Mouse (Mus musculus): ENCODE results near the gene AA467197. TPM values are rescaled to one million over a fixed set of nuclear protein-coding genes. Genes with fewer than 3 reads are reported as not detected.

The AA467197 gene
- polyA plus RNA-seq, 1 experiment, result 0.32 TPM

DNA sequence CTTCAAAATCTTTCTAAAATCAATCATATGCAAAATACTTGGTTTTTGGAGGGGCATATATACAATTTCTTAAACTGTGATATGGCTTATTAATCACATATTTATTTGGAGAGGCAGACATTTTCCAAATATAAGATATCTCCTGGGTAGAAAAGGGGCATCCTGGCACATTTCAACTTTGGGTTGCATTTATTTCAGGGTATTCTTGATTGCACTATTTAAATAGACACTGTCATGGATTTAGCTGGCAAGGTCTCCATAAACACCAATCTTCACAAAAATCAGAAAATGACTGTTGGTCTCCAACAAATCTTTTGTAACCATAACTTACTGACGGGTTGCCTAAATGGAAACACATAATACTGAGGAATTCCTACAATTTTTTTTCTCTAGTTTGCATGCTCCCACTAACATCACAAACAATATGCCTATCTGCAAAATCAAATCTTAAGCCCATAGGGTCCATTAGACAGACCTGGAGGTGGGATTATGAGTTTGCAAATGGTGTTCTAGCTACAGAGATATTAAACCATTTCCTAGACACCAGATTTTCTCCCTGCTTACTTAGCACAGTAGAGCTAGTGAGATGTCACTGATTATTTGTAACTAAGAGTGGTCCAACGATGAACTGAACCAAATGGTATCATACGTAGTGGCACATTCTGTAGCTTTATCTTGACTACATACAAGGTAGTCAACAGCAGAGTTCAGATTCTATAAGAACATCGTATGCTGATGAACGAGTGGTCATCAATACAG lies 44.8 kb downstream of the AA467197 start:
- no peak overlapping the region for H3K4me3 ChIP-seq (replicated peaks; ENCODE audit: extremely low read depth, low read depth, low read length)
- TF ChIP-seq POLR2A (IDR thresholded peaks at IDR 0.05; ENCODE audit: borderline replicate concordance, extremely low read depth, low read depth, low read length), result no peak
- TF ChIP-seq CTCF (IDR thresholded peaks at IDR 0.05; ENCODE audit: insufficient read depth, low read length), result no peak
- no peak for DNase-seq
- H3K4me1 ChIP-seq (ENCODE audit: control insufficient read depth, insufficient read depth, low read length), result no peaks in the 10 kb centered on the region
- 85% methylated on average over 5 of the region's 5 CpGs for WGBS

GRCm38 (mm10) chr2:122682520-122682919 lies 45.7 kb downstream of the AA467197 start:
- no peak for TF ChIP-seq POLR2A (IDR thresholded peaks at IDR 0.05; ENCODE audit: borderline replicate concordance, extremely low read depth, low read depth, low read length)
- no peak for TF ChIP-seq CTCF (IDR thresholded peaks at IDR 0.05; ENCODE audit: insufficient read depth, low read length)
- no peaks in the 10 kb centered on the region for H3K4me1 ChIP-seq (ENCODE audit: control insufficient read depth, insufficient read depth, low read length)
- 59% methylated on average over 2 of the region's 2 CpGs for WGBS
- no peak overlapping the region for H3K4me3 ChIP-seq (replicated peaks; ENCODE audit: extremely low read depth, low read depth, low read length)
- DNase-seq, result no peak

DNA sequence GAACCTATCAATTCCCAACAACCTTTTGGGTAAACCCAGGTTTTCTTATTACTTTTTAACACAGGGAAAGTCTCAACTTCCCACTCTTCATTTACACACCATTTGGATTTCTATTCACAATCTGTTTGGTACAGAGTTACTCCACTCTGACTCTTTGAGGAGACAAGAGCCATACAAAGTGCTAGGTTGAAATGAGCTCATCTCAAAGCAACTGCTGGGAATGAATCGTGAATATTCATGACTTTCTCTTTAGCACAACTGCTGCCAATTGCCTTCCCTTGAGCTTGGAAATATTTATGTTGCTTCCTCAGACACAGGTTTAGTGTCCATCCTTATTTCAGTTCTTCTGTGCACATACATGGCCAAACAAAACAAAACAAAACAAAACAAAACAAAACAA lies 46.9 kb downstream of the AA467197 start:
- H3K4me1 ChIP-seq (ENCODE audit: control insufficient read depth, insufficient read depth, low read length), result no peaks in the 10 kb centered on the region
- no peak overlapping the region for H3K4me3 ChIP-seq (replicated peaks; ENCODE audit: extremely low read depth, low read depth, low read length)
- no peak for DNase-seq
- 86% methylated on average over 1 of the region's 1 CpGs for WGBS
- TF ChIP-seq CTCF (IDR thresholded peaks at IDR 0.05; ENCODE audit: insufficient read depth, low read length), result no peak
- no peak for TF ChIP-seq POLR2A (IDR thresholded peaks at IDR 0.05; ENCODE audit: borderline replicate concordance, extremely low read depth, low read depth, low read length)

GRCm38 (mm10) chr2:122686665-122687064 lies 49.9 kb downstream of the AA467197 start:
- H3K4me3 ChIP-seq (replicated peaks; ENCODE audit: extremely low read depth, low read depth, low read length), result no peak overlapping the region
- H3K4me1 ChIP-seq (ENCODE audit: control insufficient read depth, insufficient read depth, low read length), result no peaks in the 10 kb centered on the region
- TF ChIP-seq POLR2A (IDR thresholded peaks at IDR 0.05; ENCODE audit: borderline replicate concordance, extremely low read depth, low read depth, low read length) (no peak), CTCF (IDR thresholded peaks at IDR 0.05; ENCODE audit: insufficient read depth, low read length) (no peak)
- DNase-seq, result peak; percentile 19
- 61% methylated on average over 6 of the region's 6 CpGs for WGBS

Other genes starting within 250 kb of the AA467197 start
- gene Slc28a2, start 210.5 kb upstream of the AA467197 start, polyA plus RNA-seq (2012; rRNA removed), result 1.5 and 2.7 TPM in 2 replicates
- gene Gm14085, start 152.0 kb upstream of the AA467197 start, polyA plus RNA-seq (2012; rRNA removed), result 0.20 and 0.38 TPM in 2 replicates
- 6.1 and 6.4 TPM in 2 replicates for gene Gatm, start 25.7 kb upstream of the AA467197 start, polyA plus RNA-seq (2012; rRNA removed)
- gene Slc30a4, start 65.7 kb downstream of the AA467197 start, polyA plus RNA-seq (2012; rRNA removed), result 3.4 and 5.5 TPM in 2 replicates
- gene Bloc1s6, start 101.5 kb downstream of the AA467197 start, polyA plus RNA-seq (2012; rRNA removed), result 21.7 and 29.0 TPM in 2 replicates
- gene Sqor, start 128.3 kb downstream of the AA467197 start, polyA plus RNA-seq (2012; rRNA removed), result 34.8 and 37.3 TPM in 2 replicates